Mouse (Mus musculus) adrenal gland, adult 8-10 months (tissue): ENCODE measurements at regions not wholly inside any gene's neighbourhood (a gene's known extent, or its start where the extent isn't known, plus 50 kb on each side); places are given as distances from the start of the nearest gene placed in this dataset.
A peak's percentile ranks its signal among the peaks of the same experiment; 100 is the strongest.

Experiments
- DNase-seq: peaks from one replicate; pipeline ENCODE4 v3.0.0; 2022

GRCm38 (mm10) chr2:61221157-61221556 is 258.2 kb upstream of the Rbms1 start:
- no peak for DNase-seq

DNA sequence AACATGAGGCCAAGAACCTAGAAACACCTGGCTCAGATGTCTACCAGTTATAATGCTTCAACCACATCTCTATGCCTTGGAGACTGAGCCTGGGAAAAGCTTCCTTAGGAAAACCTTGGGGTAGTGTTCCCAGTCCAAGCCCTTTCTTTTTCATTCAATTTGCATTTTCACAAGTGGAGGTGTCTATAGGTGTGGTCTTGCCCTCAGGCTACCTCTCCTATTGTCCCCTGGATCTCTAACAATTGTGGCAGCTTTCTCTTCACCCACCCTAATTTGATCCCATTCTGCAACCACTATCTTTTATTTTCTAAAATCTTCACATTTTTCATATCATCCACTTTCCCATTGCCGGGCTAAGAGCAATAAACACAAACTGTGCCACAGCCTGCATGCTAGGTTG is 251.0 kb upstream of the Rbms1 start:
- no peak for DNase-seq

GRCm38 (mm10) chr2:61201387-61201786 is 238.4 kb upstream of the Rbms1 start:
- DNase-seq: no peak

DNA sequence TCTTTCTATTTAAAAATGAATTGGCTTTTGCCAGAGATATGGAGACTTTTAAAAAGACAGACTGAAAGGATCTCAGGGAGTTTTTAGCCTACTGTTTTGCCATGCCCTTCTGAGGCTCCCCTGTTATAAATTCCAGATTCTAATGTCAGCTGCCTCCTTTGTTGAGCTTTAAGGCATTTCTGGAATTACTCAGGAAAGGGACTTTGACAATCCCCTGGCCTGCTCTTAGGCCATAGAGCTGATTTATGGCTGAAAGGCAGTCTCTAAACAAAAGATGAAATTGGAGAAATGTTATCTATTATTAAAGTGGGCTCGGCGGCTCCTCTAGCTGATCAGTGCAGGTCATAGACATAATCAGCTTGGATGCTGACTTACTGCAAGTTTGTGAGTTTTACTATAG is 231.0 kb upstream of the Rbms1 start:
- DNase-seq: no peak

DNA sequence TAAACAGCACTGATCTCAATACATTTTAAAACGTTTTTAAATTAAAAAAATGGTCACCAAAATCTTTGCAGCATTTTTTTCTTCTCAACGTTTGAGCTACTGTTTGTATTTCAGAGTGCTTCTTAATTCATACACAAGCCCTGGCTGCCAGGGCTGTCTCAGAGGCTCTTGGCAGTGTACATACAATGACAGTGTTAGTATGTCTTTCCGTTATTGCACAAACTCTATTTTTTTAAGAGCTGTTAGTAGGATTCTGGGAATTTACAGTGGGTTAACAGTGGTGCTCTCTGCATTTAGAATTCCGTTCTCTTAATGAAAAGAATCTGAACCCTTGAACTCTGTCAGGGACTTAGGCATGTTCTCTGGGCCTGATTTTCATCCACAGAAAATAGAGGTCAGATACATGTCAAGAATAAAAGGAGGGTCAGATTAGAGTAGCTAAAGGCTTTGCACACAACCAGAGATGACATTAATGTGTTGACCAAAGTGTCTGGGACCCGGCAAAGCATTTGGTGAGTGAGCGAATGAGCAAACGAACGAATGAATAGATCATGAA is 219.5 kb upstream of the Rbms1 start:
- DNase-seq: no peak

GRCm38 (mm10) chr2:61177801-61178200 is 214.8 kb upstream of the Rbms1 start:
- no peak for DNase-seq

DNA sequence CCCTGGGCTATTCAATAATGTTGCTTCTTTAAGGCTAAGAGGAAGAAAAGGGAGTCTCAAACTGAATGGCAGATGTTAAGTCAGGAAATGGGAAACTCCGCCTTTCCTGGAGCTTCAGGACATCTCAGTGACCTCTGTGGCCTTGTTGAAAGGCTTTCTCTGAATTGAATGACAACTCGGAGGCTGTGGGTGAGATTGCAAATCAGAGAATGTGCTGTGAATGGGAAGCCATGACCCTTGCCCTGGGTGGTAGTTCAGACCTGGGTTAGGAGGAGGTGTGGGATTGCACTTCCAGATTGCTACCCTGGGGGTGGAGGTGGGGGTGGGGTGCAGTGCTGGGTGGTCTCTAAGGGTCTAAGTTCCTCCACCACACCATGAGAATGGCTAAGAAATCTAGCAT is 213.8 kb upstream of the Rbms1 start:
- DNase-seq: peak; percentile 23

GRCm38 (mm10) chr2:61173581-61173980 is 210.6 kb upstream of the Rbms1 start:
- DNase-seq: no peak

DNA sequence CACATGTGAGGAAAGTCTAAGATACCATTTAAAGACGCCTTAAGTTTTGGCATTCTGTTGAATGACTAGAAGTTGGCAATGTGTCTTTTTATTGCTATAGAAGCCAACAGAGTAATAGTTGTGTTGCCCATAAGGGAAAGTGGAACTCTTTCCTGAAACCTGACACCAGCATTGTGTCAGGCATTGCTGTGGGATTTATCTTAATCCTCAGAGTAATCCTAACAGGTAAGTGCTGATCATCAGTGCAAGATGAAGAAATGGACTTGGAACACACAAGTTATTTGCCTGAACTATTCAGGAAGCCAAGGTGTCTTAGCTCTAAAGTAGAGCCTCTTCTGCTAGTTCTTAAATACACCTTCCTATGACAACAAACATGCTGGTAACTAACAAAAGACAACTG is 198.3 kb upstream of the Rbms1 start:
- DNase-seq: no peak

DNA sequence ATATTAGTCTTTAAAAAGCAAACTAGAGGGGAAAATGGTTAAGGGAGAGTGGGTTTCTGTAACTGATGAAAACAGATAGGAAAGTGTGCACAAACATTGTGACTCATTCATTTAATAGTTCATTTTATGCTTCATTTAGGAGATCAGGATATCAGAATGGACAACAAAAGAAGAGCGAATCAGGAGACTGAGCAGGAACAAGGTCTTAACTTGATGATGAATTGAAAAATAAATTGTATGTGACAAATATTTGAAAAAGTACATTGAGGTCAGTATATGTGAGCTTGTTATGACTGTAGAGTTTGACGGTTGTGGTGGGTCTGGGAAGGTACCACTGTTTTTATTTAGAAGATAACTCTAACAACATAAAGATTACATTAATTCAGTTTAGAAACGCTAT is 196.8 kb upstream of the Rbms1 start:
- no peak for DNase-seq

DNA sequence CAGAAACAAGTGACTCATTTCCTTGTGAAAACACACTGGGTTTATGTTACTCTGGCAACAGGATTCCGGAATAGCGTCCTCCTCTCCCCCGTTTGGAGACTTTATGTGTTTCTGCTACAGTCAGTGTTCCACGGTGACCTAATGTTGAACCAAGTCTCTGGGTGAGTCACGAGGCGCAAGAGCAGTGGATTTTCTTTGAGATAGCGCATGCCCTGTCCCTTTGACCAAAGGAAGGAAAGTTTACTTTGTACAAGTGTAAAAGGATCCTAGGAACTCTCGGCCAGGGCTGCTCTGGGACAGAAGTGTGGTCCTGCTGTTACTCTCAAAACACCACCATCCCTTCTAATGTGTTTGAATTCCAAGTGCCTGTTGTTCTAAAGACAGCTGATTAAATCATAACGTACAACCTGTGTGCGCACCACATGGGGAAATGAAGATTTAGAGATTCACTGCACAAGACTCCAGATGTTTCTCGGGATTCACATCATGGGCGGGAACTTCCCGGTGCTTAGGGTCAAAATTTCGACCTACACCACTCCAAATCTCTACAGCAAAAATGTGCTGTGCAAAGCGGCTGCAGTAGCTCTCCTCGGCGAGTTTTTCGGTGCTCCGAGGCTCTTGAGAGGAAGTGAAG is 176.1 kb upstream of the Rbms1 start:
- DNase-seq: peak; percentile 63

DNA sequence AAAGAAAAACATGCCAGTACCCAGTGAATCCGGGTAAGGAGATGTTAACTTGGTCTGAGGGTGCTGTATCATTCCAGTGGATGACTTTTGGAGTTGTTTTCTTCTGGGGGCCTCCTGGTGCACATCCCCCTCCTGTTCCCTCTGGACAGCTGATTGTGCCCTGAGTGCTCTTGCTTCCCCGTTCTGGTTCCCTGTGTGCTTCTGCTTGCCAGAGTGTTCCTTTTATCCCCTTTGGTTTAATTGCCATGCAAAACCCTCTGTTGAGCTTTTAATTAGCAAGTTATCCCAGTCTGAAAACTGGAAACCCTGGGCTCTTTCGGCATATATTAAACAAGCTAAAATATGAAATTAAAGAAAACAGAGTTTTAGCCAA is 175.6 kb upstream of the Rbms1 start:
- DNase-seq: peak; percentile 3

- DNase-seq: no peak
These were observed 174.4 kb upstream of the Rbms1 start for GRCm38 (mm10) chr2:61137378-61137777.

GRCm38 (mm10) chr2:61136926-61137325 is 173.9 kb upstream of the Rbms1 start:
- peak; percentile 5 for DNase-seq

DNA sequence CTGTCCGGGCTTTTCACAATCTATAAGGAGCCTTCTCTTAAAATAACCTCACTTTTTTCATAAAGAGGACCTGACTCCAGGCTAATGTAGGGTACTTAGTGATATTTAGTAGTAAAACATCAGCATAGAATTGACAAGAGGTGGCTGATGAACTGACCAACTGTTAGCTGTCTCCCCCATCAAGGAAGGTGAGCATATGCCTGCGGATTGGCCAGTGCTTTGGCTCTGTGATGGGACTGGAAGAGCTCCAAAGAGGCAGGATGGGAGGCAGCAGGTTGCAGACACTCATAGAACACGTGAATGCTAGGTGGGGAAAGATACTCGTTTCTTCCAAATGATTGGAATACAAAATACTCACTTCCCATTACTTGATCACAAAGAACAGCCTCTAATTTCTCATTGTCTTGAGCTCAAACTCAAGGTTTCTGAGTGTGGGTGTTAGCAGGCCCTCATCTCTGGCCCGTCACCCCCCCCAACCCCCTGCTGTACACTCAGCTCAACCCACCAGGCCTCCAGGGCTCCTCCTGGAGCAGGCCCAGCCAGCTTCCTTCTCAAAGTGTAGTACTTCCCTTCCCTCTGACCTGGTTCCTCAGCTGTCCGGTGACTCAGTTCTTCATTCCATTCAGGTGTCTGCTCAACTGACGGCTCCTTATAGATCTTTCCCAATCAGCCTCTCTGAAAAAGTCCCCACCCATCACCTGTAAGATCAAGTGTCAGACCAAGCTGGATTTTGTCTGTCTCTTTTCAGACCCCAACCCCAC is 160.2 kb upstream of the Rbms1 start:
- no peak for DNase-seq

- DNase-seq: no peak
These were observed 158.3 kb upstream of the Rbms1 start for GRCm38 (mm10) chr2:61121281-61121680.

- no peak for DNase-seq
These were observed 151.6 kb upstream of the Rbms1 start for GRCm38 (mm10) chr2:61114620-61115019.

DNA sequence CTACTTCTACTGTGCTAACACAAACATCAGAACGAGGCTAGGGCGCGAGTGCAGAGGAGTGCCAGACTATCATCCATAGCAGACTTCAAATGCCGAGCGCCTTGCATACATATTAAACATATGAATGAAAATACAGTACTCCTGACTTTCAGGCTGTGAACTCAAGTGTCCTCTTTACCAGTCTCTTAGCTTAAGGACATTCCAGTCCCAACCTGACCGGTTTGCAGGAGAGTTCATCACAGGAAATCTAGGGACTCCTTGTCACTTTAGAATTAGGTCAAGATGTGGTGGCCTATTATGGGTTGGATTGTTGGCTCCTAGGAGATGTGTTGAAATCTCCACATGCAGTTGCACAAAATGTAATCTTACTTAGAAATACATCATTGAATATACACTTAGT is 150.9 kb upstream of the Rbms1 start:
- DNase-seq: no peak

GRCm38 (mm10) chr2:61110591-61110990 is 147.6 kb upstream of the Rbms1 start:
- peak; percentile 28 for DNase-seq

- no peak for DNase-seq
These were observed 146.6 kb upstream of the Rbms1 start for GRCm38 (mm10) chr2:61109564-61109963.

DNA sequence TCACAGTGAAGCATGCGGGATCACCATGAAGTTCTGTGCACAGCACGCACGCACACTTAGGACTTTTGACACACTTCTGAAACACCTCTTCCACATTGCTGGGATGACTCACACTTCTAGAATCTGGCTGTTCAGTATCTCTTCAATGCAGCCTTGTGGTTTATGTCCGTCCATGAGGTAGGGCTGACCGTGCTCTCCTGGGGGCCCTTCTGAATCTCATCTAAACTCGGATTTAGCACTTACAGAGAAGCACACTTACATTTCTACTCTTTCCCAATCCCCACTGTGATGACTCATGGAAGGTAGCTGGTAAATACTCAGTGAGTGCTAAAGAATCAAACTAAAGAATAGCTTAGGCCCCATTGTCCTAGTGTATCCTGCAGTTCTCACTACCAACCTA is 142.2 kb upstream of the Rbms1 start:
- DNase-seq: no peak

- DNase-seq: no peak
These were observed 137.9 kb upstream of the Rbms1 start for GRCm38 (mm10) chr2:61100854-61101253.

- no peak for DNase-seq
These were observed 125.5 kb upstream of the Rbms1 start for GRCm38 (mm10) chr2:61088501-61088900.

DNA sequence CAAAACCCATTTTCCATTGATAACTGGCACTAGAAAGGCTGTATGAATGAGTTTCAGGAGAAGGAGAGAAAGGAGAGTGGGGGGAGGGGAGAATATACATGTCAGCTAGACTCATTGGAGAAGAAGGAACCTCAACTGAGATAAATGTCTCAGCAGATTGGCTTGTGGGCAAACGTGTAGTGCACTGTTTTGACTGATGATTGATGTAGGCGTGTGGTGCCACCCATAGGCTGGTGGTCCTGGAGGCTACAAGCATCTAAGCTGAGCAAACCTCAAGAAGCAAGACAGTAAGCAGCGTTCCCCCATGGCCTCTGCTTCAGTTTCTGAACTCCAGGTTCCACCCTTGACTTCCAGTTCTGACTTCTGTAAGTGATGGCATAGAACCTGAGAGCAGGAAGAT is 121.8 kb upstream of the Rbms1 start:
- no peak for DNase-seq
